Mouse (Mus musculus) cortical plate, adult 2 months (tissue): Measurements from ENCODE around the gene AI854703. TPM values are rescaled to one million over a fixed set of nuclear protein-coding genes. Genes with fewer than 3 reads are reported as not detected.
"Not testable (repeated sequence)": the region's sequence is repeated elsewhere in the genome, so short reads cannot be mapped to it uniquely, and the experiment has no call there.

ENCODE experiments used
- H3K27ac ChIP-seq: fragments of 200-500 bp; 2 replicates; pipeline ENCODE4 v1.5.1; 2012; ENCODE audit warnings: low read length, control low read depth, inconsistent platforms; ENCODE audit not compliant: insufficient read depth
- H3K4me1 ChIP-seq: fragments of 200-500 bp; 2 replicates; pipeline ENCODE4 v1.6.1; 2011; ENCODE audit warnings: low read length; ENCODE audit not compliant: control insufficient read depth, insufficient read depth
- H3K4me3 ChIP-seq: fragments of 200-500 bp; 2 replicates; pipeline ENCODE4 v1.5.1; 2011; ENCODE audit warnings: mild to moderate bottlenecking, low read length, control low read depth; ENCODE audit not compliant: insufficient read depth
- CTCF ChIP-seq: fragments of 200-500 bp; IDR thresholded peaks from 2 replicates; pipeline ENCODE4 v1.5.1; 2011; ENCODE audit warnings: mild to moderate bottlenecking, control low read depth, low read length; ENCODE audit not compliant: insufficient read depth; ENCODE audit errors: extremely low read depth
- POLR2A ChIP-seq: fragments of 200-500 bp; IDR thresholded peaks from 2 replicates; pipeline ENCODE4 v1.6.1; 2011; ENCODE audit warnings: mild to moderate bottlenecking, low read length, control low read depth; ENCODE audit not compliant: insufficient read depth; ENCODE audit errors: extremely low read depth
- polyA plus RNA-seq: library from polyadenylated mRNA; depleted of rRNA; stranded (reverse); fragments of >200 nt; gene quantifications from 2 replicates; pipeline ENCODE4 v1.2.3, GENCODE M21; 2012

AI854703 gene
- polyA plus RNA-seq, 1 experiment: 28.4 TPM

DNA sequence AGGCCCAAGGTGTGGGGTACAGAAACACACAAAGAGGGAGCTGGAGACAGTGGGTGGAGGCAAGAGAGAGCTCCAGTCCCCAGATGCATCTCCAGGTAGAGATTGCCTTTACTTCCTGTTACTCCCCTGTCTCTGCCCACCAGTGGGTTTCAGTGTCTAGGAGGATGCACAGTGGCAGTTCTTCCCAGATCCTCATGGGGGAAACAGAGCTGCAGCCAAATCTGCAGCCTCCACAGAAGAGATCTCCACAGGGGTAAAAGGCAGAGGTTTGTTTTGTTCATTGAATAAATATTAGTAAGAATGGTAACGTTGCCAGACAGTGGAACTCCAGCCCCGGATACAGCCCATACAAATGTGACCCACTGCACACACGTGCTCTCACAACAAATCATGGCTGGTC lies 15.9 kb upstream of the AI854703 start:
- Histone ChIP-seq H3K4me1 (no peaks in the 10 kb centered on the region), H3K4me3 (no peak overlapping the region), H3K27ac (no peak overlapping the region)
- TF ChIP-seq CTCF: no peak
- TF ChIP-seq POLR2A: no peak

GRCm38 (mm10) chr6:48613464-48613863 lies 13.1 kb upstream of the AI854703 start:
- H3K4me1 ChIP-seq: no peaks in the 10 kb centered on the region
- no peak for TF ChIP-seq POLR2A
- no peak for TF ChIP-seq CTCF
- no peak overlapping the region for H3K4me3 ChIP-seq
- no peak overlapping the region for H3K27ac ChIP-seq

DNA sequence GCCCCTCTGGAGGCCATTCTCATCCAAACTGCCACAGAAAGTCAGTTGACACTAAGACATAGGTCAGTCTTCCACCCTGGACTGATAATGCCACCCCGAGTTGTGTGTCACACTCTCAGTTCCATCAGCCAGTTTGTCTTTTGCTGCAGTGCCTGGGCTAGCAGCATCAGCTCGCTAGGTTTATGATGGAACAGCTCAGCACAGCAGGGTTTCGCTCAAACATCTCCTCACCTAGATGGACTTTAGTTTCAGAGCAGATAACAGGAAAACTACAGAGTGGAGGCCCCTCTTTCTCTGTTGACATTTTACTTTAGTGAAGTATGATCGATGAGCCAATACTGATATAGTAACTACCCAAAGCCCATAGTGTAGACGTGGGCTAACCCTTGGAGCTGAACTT lies 11.8 kb upstream of the AI854703 start:
- no peak for TF ChIP-seq POLR2A
- TF ChIP-seq CTCF: no peak
- no peak overlapping the region for H3K4me3 ChIP-seq
- H3K27ac ChIP-seq: no peak overlapping the region
- no peaks in the 10 kb centered on the region for H3K4me1 ChIP-seq

DNA sequence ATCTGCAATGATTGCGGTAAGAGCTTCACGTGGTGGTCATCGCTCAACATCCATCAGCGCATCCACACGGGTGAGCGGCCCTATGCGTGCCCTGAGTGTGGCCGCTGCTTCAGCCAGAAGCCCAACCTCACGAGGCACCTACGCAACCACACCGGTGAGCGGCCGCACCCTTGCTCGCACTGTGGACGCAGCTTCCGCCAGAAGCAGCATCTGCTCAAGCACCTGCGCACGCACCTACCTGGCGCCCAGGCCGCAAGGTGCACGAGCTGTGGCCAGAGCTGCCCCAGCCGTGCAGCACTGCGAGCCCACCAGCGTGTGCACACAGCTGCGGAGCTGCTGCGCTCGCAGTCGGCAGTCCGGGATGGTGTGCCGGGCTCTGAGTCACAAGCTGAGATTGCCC lies 6.5 kb upstream of the AI854703 start:
- no peak overlapping the region for H3K4me3 ChIP-seq
- H3K27ac ChIP-seq: no peak overlapping the region
- H3K4me1 ChIP-seq: no peaks in the 10 kb centered on the region
- no peak for TF ChIP-seq POLR2A
- TF ChIP-seq CTCF: no peak

GRCm38 (mm10) chr6:48622186-48622843 lies 4.2 kb upstream of the AI854703 start:
- H3K27ac ChIP-seq, H3K4me1 ChIP-seq, H3K4me3 ChIP-seq: not testable (repeated sequence)

DNA sequence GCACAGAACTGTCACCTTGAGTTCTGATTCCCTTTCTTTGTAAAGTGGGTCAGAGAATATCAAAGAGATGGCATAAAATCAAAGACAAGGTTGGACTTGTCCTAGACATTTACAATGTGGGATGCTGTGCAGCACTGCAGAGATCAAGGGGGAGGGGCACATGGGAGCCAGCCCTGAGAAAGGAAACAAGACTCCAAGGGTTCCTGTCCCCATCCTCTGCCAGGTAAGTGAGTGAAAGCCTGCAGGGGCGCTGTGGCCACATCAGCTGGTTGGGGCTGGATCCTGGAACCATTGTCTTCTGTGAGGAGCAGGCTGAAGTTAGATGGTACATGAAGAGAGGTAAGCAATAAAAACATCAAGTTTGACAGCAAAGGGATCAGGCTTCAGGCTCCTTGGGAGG lies 3.1 kb upstream of the AI854703 start:
- TF ChIP-seq POLR2A: no peak
- no peak for TF ChIP-seq CTCF
- Histone ChIP-seq H3K27ac (no peak overlapping the region), H3K4me1 (peaks cover 6% of the 10 kb centered on the region; the same call in 1 of the 2 replicates), H3K4me3 (no peak overlapping the region)

DNA sequence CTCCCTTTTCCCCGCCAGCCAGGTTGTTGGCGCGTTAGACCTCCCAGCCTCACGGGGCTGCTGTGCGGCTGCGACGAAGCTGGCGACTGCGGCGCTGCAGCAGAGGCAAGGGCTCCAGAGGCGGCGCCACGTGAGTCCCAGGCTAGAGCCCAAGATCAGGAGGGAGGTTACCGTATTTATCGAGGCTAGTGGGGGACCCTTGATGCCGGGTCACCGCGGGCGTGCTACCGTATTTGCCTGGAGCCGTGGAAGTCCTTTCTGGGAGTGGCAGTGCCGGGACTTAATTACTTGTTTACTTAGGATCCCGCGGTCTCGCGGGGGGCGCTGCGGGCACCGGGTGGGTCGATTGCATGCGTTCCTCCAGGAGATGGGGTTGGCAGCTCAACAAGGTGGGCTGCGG lies 420 bp downstream of the AI854703 start:
- TF ChIP-seq CTCF (no peak), POLR2A (peak; percentile 64)
- Histone ChIP-seq H3K4me1 (peaks cover 9% of the 10 kb centered on the region; the same call in 1 of the 2 replicates), H3K27ac (peak overlapping the region; percentile 26; the same call in 1 of the 2 replicates), H3K4me3 (peak overlapping the region; percentile 52)

DNA sequence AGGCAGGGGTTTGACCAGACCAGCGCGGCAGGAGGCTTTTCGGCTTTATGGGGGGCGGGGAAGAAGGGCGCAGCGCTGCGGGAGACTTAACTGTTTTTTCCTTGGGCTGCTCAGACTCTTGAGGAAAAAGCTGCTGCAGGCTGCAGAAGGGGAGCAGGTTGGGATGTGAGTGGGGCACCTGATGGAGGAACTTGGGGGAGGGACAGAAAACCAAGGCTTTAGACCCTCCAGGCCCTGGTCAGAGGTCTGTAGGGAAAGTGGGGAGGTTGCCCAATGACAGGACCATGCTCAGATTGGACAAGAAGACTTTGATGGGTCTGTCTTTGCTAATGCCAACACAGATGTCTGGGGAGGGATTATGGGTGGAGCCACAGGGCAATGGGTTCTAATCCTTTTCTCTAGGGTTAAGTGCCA lies 954 bp downstream of the AI854703 start:
- Histone ChIP-seq H3K4me1 (peaks cover 9% of the 10 kb centered on the region; the same call in 1 of the 2 replicates), H3K4me3 (peak overlapping the region; percentile 52), H3K27ac (peak overlapping the region; percentile 33)
- TF ChIP-seq CTCF (no peak), POLR2A (no peak)

DNA sequence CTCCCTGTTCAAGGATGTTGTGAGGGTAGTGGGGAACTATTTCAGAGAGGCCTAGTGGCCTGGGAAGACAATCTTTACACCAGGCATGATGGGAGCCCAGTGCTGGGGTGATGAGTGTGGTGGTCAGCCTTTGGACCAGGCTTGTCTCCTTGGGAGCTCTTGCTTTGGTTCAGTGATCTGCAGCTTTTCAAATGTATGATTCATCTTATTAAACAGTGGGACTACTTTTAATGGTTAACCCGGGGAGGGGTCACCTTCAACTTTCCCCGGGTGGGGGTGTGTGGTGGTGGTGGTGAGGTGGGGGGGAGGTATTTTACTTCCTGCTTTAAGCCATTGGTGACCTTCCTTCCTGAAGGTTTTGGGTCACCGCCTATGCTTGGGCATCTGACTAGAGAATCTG lies 1.8 kb downstream of the AI854703 start:
- Histone ChIP-seq H3K4me3 (peak overlapping the region; percentile 52), H3K27ac (0 out of 2 replicates have a peak overlapping the region, but pooled peaks have one; percentile 33), H3K4me1 (peaks cover 9% of the 10 kb centered on the region; the same call in 1 of the 2 replicates)
- TF ChIP-seq CTCF (no peak), POLR2A (no peak)

GRCm38 (mm10) chr6:48628808-48629660 lies 2.5 kb downstream of the AI854703 start:
- peak overlapping the region; percentile 41 for H3K27ac ChIP-seq
- H3K4me1 ChIP-seq: peaks cover 9% of the 10 kb centered on the region; the same call in 1 of the 2 replicates
- peak overlapping the region; percentile 52 for H3K4me3 ChIP-seq
- peak; percentile 32; the same call in 1 of the 2 replicates for TF ChIP-seq POLR2A
- TF ChIP-seq CTCF: no peak
